Mouse (Mus musculus): ENCODE measurements around the gene Zp2. TPM values are rescaled to one million over a fixed set of nuclear protein-coding genes. Genes with fewer than 3 reads are reported as not detected.

The Zp2 gene
- total RNA-seq (2014; fragmentation: Nextera tagmentation) (not detected in 2 replicates), total RNA-seq (2017) (0.11 TPM in 1 of 2 replicates, not detected in the other), polyA plus RNA-seq (2012) (not detected in 2 replicates)

GRCm38 (mm10) chr7:120145191-120145590, at the start of gene Zp2:
Gene Zp2, minus strand, starts transcription at chr7:120145291.
- Histone ChIP-seq H3K4me1 (ENCODE audit: insufficient read depth, low read depth, low read length) (no peaks in the 10 kb centered on the region), H3K9me3 (replicated peaks) (no peaks in the 10 kb centered on the region), H3K27me3 (ENCODE audit: insufficient read depth, low read length) (no peaks in the 10 kb centered on the region), H3K4me3 (ENCODE audit: low read depth, low read length) (no peak within 1 kb of the TSS), H3K36me3 (replicated peaks) (no peaks in the 10 kb centered on the region)
- TF ChIP-seq CTCF (IDR thresholded peaks at IDR 0.05; ENCODE audit: low read depth, low read length) (no peak), GATA1 (IDR thresholded peaks at IDR 0.05; ENCODE audit: borderline replicate concordance, low read length) (no peak), POLR2AphosphoS5 (IDR thresholded peaks at IDR 0.05; ENCODE audit: insufficient replicate concordance, low read depth, low read length) (no peak), GATA2 (IDR thresholded peaks at IDR 0.05; ENCODE audit: borderline replicate concordance, low read depth, low read length) (no peak), TAL1 (conservative IDR thresholded peaks at IDR 0.05; ENCODE audit: low read depth, low read length) (no peak)
- ATAC-seq (ENCODE audit: extremely low read depth, insufficient number of reproducible peaks, low FRiP score, poor library complexity, severe bottlenecking) (no peak), DNase-seq (ENCODE audit: low spot score) (no peak)

GRCm38 (mm10) chr7:120192816-120193215, 47.7 kb upstream of the Zp2 start:
- no peaks in the 10 kb centered on the region for H3K9me3 ChIP-seq (replicated peaks)
- TF ChIP-seq CTCF (IDR thresholded peaks at IDR 0.05; ENCODE audit: low read depth, low read length) = no peak
- TF ChIP-seq TAL1 (conservative IDR thresholded peaks at IDR 0.05; ENCODE audit: low read depth, low read length) = no peak
- TF ChIP-seq POLR2AphosphoS5 (IDR thresholded peaks at IDR 0.05; ENCODE audit: insufficient replicate concordance, low read depth, low read length) = no peak
- no peak for TF ChIP-seq GATA2 (IDR thresholded peaks at IDR 0.05; ENCODE audit: borderline replicate concordance, low read depth, low read length)
- TF ChIP-seq GATA1 (IDR thresholded peaks at IDR 0.05; ENCODE audit: borderline replicate concordance, low read length) = no peak
- H3K27me3 ChIP-seq (ENCODE audit: insufficient read depth, low read length) = no peaks in the 10 kb centered on the region
- H3K4me1 ChIP-seq (ENCODE audit: insufficient read depth, low read depth, low read length) = no peaks in the 10 kb centered on the region
- H3K36me3 ChIP-seq (replicated peaks) = no peaks in the 10 kb centered on the region
- ATAC-seq (ENCODE audit: extremely low read depth, insufficient number of reproducible peaks, low FRiP score, poor library complexity, severe bottlenecking) (no peak), DNase-seq (ENCODE audit: low spot score) (no peak)
- H3K4me3 ChIP-seq (ENCODE audit: low read depth, low read length) = no peak overlapping the region

DNA sequence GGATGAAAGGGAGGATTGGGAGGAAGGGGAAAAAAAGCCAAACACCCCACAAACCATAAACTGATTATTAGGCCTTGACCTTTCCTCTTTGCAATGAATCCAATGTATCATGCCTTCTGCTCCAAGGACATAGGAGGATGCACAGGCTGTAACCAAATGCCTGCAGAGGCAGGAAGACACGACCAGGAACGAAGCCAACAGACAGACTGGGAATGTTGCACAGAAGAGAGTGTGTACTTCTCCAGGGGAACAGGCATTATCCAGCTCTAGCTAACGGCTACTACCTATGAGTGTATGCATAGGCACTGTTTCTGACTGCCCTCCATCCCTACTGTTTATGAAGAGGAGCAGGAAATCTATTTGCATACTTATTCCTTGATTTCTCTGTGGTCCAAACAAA, 47.1 kb upstream of the Zp2 start:
- H3K9me3 ChIP-seq (replicated peaks) = no peaks in the 10 kb centered on the region
- TF ChIP-seq GATA1 (IDR thresholded peaks at IDR 0.05; ENCODE audit: borderline replicate concordance, low read length) = no peak
- no peak overlapping the region for H3K4me3 ChIP-seq (ENCODE audit: low read depth, low read length)
- ATAC-seq (ENCODE audit: extremely low read depth, insufficient number of reproducible peaks, low FRiP score, poor library complexity, severe bottlenecking) = no peak
- no peak for DNase-seq (ENCODE audit: low spot score)
- H3K36me3 ChIP-seq (replicated peaks) = no peaks in the 10 kb centered on the region
- H3K27me3 ChIP-seq (ENCODE audit: insufficient read depth, low read length) = no peaks in the 10 kb centered on the region
- H3K4me1 ChIP-seq (ENCODE audit: insufficient read depth, low read depth, low read length) = no peaks in the 10 kb centered on the region

- TF ChIP-seq GATA2 (IDR thresholded peaks at IDR 0.05; ENCODE audit: borderline replicate concordance, low read depth, low read length) (no peak), TAL1 (conservative IDR thresholded peaks at IDR 0.05; ENCODE audit: low read depth, low read length) (no peak), CTCF (IDR thresholded peaks at IDR 0.05; ENCODE audit: low read depth, low read length) (no peak), POLR2AphosphoS5 (IDR thresholded peaks at IDR 0.05; ENCODE audit: insufficient replicate concordance, low read depth, low read length) (no peak)
- no peaks in the 10 kb centered on the region for H3K36me3 ChIP-seq (replicated peaks)
- DNase-seq (ENCODE audit: low spot score) (no peak), ATAC-seq (ENCODE audit: extremely low read depth, insufficient number of reproducible peaks, low FRiP score, poor library complexity, severe bottlenecking) (no peak)
- no peaks in the 10 kb centered on the region for H3K27me3 ChIP-seq (ENCODE audit: insufficient read depth, low read length)
- no peaks in the 10 kb centered on the region for H3K9me3 ChIP-seq (replicated peaks)
- no peak overlapping the region for H3K4me3 ChIP-seq (ENCODE audit: low read depth, low read length)
- no peaks in the 10 kb centered on the region for H3K4me1 ChIP-seq (ENCODE audit: insufficient read depth, low read depth, low read length)
These were observed 45.1 kb upstream of the Zp2 start for GRCm38 (mm10) chr7:120190150-120190665.

- Histone ChIP-seq H3K36me3 (replicated peaks) (no peaks in the 10 kb centered on the region), H3K9me3 (replicated peaks) (no peaks in the 10 kb centered on the region), H3K27me3 (ENCODE audit: insufficient read depth, low read length) (no peaks in the 10 kb centered on the region), H3K4me3 (ENCODE audit: low read depth, low read length) (no peak overlapping the region), H3K4me1 (ENCODE audit: insufficient read depth, low read depth, low read length) (no peaks in the 10 kb centered on the region)
- no peak for ATAC-seq (ENCODE audit: extremely low read depth, insufficient number of reproducible peaks, low FRiP score, poor library complexity, severe bottlenecking)
- TF ChIP-seq GATA2 (IDR thresholded peaks at IDR 0.05; ENCODE audit: borderline replicate concordance, low read depth, low read length) (no peak), POLR2AphosphoS5 (IDR thresholded peaks at IDR 0.05; ENCODE audit: insufficient replicate concordance, low read depth, low read length) (no peak), GATA1 (IDR thresholded peaks at IDR 0.05; ENCODE audit: borderline replicate concordance, low read length) (no peak), CTCF (IDR thresholded peaks at IDR 0.05; ENCODE audit: low read depth, low read length) (no peak), TAL1 (conservative IDR thresholded peaks at IDR 0.05; ENCODE audit: low read depth, low read length) (no peak)
- no peak for DNase-seq (ENCODE audit: low spot score)
These were observed 44.5 kb upstream of the Zp2 start for GRCm38 (mm10) chr7:120189369-120190149.

- ATAC-seq (ENCODE audit: extremely low read depth, insufficient number of reproducible peaks, low FRiP score, poor library complexity, severe bottlenecking) = no peak
- no peak for DNase-seq (ENCODE audit: low spot score)
- TF ChIP-seq GATA2 (IDR thresholded peaks at IDR 0.05; ENCODE audit: borderline replicate concordance, low read depth, low read length) (no peak), TAL1 (conservative IDR thresholded peaks at IDR 0.05; ENCODE audit: low read depth, low read length) (no peak), POLR2AphosphoS5 (IDR thresholded peaks at IDR 0.05; ENCODE audit: insufficient replicate concordance, low read depth, low read length) (no peak), CTCF (IDR thresholded peaks at IDR 0.05; ENCODE audit: low read depth, low read length) (no peak), GATA1 (IDR thresholded peaks at IDR 0.05; ENCODE audit: borderline replicate concordance, low read length) (no peak)
- Histone ChIP-seq H3K36me3 (replicated peaks) (no peaks in the 10 kb centered on the region), H3K4me3 (ENCODE audit: low read depth, low read length) (no peak overlapping the region), H3K9me3 (replicated peaks) (no peaks in the 10 kb centered on the region), H3K4me1 (ENCODE audit: insufficient read depth, low read depth, low read length) (no peaks in the 10 kb centered on the region), H3K27me3 (ENCODE audit: insufficient read depth, low read length) (no peaks in the 10 kb centered on the region)
These were observed 43.9 kb upstream of the Zp2 start for GRCm38 (mm10) chr7:120188946-120189345.

All from G1E (cell line).